Mouse (Mus musculus) liver, embryonic 14.5 days (tissue): ENCODE measurements around the gene Rpl10a.

ENCODE experiments used
- CTCF ChIP-seq: IDR thresholded peaks from 2 replicates; pipeline ENCODE4 v1.5.1; 2016; ENCODE audit warnings: antibody characterized with exemption, low read depth, control low read depth
- EP300 ChIP-seq: IDR thresholded peaks from 2 replicates; pipeline ENCODE4 v1.6.1; 2016; ENCODE audit warnings: antibody characterized with exemption, low read depth

DNA sequence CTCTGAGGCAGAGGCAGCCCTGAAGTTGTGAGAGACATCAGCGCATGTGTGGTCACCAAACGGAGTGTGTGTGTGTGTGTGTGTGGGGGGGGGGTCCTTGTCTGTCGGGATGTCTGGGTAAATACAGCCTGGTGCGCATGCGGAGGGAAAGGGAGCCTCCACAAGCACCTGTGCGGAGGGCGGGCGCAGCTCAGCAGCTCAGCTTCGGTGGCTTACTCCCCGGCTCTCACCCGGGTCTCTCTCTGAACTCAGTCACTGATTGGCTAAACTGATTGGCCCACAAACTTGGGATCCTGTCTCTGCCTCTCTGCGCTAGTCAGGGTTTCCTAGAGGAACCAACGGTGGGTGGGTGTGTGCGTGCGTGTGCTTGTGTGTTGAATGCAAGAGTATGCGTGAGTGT, 46.2 kb downstream of the Rpl10a start:
- TF ChIP-seq CTCF: no peak
- no peak for TF ChIP-seq EP300
